Mouse (Mus musculus): ENCODE measurements around the gene Med13l. TPM values are rescaled to one million over a fixed set of nuclear protein-coding genes. Genes with fewer than 3 reads are reported as not detected.
A peak's percentile ranks its signal among the peaks of the same experiment; 100 is the strongest.

Gene Med13l
- polyA plus RNA-seq, 1 experiment from 2014 or later = 10.2 TPM

DNA sequence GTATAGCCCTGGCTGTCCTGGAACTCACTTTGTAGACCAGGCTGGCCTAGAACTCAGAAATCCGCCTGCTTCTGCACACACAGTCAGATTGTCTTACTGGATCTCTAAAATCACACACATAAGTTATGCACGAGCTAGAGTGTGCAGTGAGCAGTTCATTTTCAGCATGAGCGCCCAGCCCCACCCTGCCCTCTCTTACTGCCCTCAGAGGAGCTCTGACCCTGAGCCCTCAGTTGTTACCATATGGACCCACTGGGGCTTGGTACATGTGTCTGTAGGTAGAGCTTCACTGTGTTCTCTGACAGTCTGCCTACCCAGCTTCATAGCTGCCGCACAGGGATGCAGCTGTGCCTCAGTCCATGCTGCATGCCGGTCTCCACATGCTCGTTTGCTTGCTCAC, 15.4 kb downstream of the Med13l start:
- Histone ChIP-seq H3K36me3 (no peaks in the 10 kb centered on the region), H3K27me3 (peaks cover 11% of the 10 kb centered on the region; the same call in 1 of the 2 replicates), H3K9ac (no peak overlapping the region), H3K4me1 (peaks cover 42% of the 10 kb centered on the region), H3K4me3 (replicated peaks) (no peak overlapping the region), H3K4me2 (no peak overlapping the region), H3K27ac (no peak overlapping the region), H3K9me3 (replicated peaks) (no peaks in the 10 kb centered on the region)
- WGBS = 57% methylated on average over 6 of the region's 6 CpGs
- ATAC-seq (replicated peaks; ENCODE audit: low FRiP score) = 0 out of 2 replicates have a peak, but pooled peaks have one; percentile 62

DNA sequence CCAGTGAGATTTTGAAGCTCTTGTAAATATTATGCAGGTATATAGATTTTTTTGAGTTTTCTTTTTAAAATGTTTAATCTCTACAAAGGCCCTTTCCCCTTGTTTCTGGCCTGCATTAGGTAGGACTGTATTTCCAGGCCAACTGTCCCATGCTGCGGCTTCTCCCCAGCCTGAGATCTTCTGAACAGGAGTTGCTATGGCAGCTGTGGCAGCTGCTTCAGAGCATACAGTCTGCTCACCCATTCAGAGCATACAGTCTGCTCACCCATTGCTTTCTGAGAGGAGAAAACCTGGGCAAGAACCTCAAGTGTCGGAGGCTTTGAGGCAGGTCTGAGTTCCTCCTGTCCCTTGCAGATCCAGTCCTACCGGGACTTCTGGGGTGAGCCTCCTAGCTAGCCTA, 16.3 kb downstream of the Med13l start:
- peaks cover 36% of the 10 kb centered on the region for H3K4me1 ChIP-seq
- no peak overlapping the region for H3K9ac ChIP-seq
- no peak overlapping the region for H3K4me3 ChIP-seq (replicated peaks)
- ATAC-seq (replicated peaks; ENCODE audit: low FRiP score) = no peak
- no peak overlapping the region for H3K4me2 ChIP-seq
- H3K27ac ChIP-seq = no peak overlapping the region
- H3K36me3 ChIP-seq = no peaks in the 10 kb centered on the region
- H3K27me3 ChIP-seq = peaks cover 11% of the 10 kb centered on the region; the same call in 1 of the 2 replicates
- no peaks in the 10 kb centered on the region for H3K9me3 ChIP-seq (replicated peaks)
- 62% methylated on average over 3 of the region's 3 CpGs for WGBS

DNA sequence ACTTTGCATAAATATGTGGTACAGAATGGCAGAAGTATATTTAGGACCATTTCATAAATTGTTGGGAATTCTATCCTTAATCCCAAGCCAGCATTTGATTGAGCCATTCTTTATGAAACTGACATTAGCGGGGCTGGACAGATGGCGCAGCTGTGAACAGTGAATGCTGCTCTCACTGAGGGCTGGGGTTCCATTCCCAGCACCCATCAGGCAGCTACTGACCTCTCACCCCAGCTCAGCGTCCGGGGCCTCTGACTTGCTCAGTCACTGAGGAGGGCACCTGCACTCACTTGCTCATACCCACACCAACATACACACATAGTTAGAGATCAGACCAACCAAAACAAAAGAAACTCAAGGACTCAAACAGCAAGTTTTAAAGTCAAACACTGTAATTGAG, 24.9 kb downstream of the Med13l start:
- H3K4me1 ChIP-seq = peaks cover 42% of the 10 kb centered on the region
- H3K9ac ChIP-seq = no peak overlapping the region
- H3K27ac ChIP-seq = no peak overlapping the region
- H3K4me2 ChIP-seq = no peak overlapping the region
- no peak for ATAC-seq (replicated peaks; ENCODE audit: low FRiP score)
- no peaks in the 10 kb centered on the region for H3K9me3 ChIP-seq (replicated peaks)
- H3K4me3 ChIP-seq (replicated peaks) = no peak overlapping the region
- 63% methylated on average over 4 of the region's 4 CpGs for WGBS
- 0 out of 2 replicates have a peak, but pooled peaks cover 3% of the 10 kb centered on the region for H3K27me3 ChIP-seq
- no peaks in the 10 kb centered on the region for H3K36me3 ChIP-seq

DNA sequence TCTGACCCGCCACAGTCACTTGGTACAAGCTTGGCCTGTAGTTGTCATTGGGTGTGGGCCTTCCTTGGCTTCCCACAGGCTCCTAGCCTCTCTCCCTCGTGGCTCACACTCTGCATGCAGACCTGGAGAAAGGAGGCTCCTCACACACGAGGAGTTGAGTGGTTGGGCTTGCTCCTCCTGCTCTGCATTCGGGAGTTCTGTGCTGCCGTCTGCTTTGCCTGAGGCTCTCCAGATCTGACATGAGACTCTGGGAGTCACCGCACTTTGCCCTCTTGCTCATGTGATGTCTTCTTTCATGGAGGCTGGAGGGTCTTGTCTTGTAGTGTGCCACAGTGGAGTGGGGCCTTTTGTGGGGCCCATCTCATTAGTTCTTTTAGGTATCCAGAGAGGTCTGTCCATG, 26.1 kb downstream of the Med13l start:
- no peak for ATAC-seq (replicated peaks; ENCODE audit: low FRiP score)
- H3K36me3 ChIP-seq = no peaks in the 10 kb centered on the region
- H3K27me3 ChIP-seq = 0 out of 2 replicates have a peak, but pooled peaks cover 3% of the 10 kb centered on the region
- no peak overlapping the region for H3K4me3 ChIP-seq (replicated peaks)
- H3K9me3 ChIP-seq (replicated peaks) = no peaks in the 10 kb centered on the region
- H3K4me1 ChIP-seq = peaks cover 54% of the 10 kb centered on the region
- H3K27ac ChIP-seq = no peak overlapping the region
- no peak overlapping the region for H3K4me2 ChIP-seq
- 41% methylated on average over 6 of the region's 6 CpGs for WGBS
- no peak overlapping the region for H3K9ac ChIP-seq

DNA sequence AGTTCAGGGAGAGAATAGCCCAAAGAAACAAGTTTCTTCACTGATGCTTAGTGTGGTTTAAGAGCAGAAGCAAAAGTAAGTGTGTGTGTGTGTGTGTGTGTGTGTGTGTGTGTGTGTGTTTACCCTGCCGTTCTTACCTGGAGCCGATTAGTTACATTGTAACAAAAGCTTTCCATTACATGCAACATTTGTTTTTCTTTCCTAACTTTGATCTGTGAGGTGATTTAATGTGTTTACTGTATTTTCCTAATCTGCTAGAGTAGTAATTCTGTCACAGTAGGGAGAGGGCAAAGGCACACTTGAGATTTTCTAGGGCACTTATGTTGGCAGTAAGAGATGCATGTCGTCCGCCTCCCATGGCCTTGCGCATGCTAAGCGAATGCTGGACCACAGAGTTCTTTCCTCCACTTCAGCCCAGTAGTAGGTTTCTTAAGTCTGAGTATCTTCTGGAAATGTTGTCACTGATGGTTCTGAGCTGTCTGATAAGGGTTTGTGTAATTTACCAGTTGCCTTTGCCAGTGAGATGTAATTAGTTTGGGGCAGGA, 28.0 kb downstream of the Med13l start:
- no peak overlapping the region for H3K4me3 ChIP-seq (replicated peaks)
- H3K4me2 ChIP-seq = no peak overlapping the region
- H3K27ac ChIP-seq = no peak overlapping the region
- no peak overlapping the region for H3K9ac ChIP-seq
- WGBS = 41% methylated on average over 6 of the region's 6 CpGs
- ATAC-seq (replicated peaks; ENCODE audit: low FRiP score) = no peak
- H3K9me3 ChIP-seq (replicated peaks) = no peaks in the 10 kb centered on the region
- peaks cover 66% of the 10 kb centered on the region for H3K4me1 ChIP-seq
- 0 out of 2 replicates have a peak, but pooled peaks cover 3% of the 10 kb centered on the region for H3K27me3 ChIP-seq
- H3K36me3 ChIP-seq = no peaks in the 10 kb centered on the region

DNA sequence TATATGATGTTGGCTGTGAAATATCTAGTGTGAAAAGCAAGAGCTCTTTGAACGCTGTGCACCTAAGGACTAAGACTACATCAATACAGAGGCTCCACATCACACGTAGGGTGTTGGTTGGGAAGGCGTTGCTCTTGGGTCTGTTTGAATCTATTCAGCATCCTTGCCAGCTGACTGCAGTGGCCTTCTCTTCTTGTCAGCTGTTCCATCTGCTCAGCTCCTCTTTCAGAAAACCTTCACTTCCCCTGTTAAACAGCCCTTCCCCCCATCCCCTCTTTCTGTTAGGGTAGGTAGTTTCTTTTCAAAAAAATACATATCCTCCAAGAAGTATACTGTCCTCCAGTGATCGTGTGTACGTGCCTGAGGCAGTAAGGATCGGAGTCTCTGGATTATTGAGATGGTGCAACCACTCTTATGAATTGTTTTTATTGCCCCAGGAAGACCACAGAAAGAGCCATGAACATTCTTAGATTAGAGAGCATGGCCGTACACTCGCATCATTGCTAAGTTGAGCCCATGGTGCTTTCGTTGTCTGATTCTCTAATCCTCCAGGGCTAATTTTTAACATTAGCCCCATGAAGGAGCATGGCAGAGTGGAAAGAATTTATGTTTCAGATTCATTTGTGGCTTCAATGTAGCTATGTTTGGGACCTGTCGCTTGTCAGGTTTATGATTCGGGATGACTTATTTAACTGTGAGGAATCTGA, 28.9 kb downstream of the Med13l start:
- ATAC-seq (replicated peaks; ENCODE audit: low FRiP score) = no peak
- no peaks in the 10 kb centered on the region for H3K9me3 ChIP-seq (replicated peaks)
- H3K9ac ChIP-seq = no peak overlapping the region
- 71% methylated on average over 11 of the region's 11 CpGs for WGBS
- no peaks in the 10 kb centered on the region for H3K36me3 ChIP-seq
- H3K27ac ChIP-seq = no peak overlapping the region
- 0 out of 2 replicates have a peak, but pooled peaks cover 3% of the 10 kb centered on the region for H3K27me3 ChIP-seq
- no peak overlapping the region for H3K4me3 ChIP-seq (replicated peaks)
- no peak overlapping the region for H3K4me2 ChIP-seq
- H3K4me1 ChIP-seq = peaks cover 65% of the 10 kb centered on the region

DNA sequence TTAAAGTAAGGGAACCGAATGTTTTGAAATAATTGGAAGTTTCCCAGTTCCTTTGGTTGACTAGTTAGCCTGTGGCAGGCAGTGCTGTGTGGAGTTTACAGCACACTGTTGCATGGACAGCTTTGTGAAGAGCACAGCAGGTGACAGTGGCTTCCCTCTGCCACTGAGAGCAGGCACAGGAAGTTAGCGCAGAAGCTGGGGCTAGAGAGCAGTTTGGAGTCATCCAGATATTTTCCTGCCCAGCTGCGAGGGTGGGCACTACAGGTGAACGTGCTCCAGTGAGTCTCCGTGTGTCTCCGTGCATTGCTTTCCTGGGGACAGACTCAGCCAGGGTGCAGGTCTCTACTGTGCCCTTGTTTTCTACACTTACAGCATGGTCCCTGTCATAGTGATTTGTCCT, 30.4 kb downstream of the Med13l start:
- H3K9ac ChIP-seq = no peak overlapping the region
- WGBS = 55% methylated on average over 6 of the region's 6 CpGs
- H3K27me3 ChIP-seq = 0 out of 2 replicates have a peak, but pooled peaks cover 3% of the 10 kb centered on the region
- H3K27ac ChIP-seq = no peak overlapping the region
- H3K36me3 ChIP-seq = 0 out of 2 replicates have a peak, but pooled peaks cover 4% of the 10 kb centered on the region
- no peak for ATAC-seq (replicated peaks; ENCODE audit: low FRiP score)
- H3K4me1 ChIP-seq = peaks cover 72% of the 10 kb centered on the region
- H3K4me2 ChIP-seq = no peak overlapping the region
- no peak overlapping the region for H3K4me3 ChIP-seq (replicated peaks)
- H3K9me3 ChIP-seq (replicated peaks) = no peaks in the 10 kb centered on the region

DNA sequence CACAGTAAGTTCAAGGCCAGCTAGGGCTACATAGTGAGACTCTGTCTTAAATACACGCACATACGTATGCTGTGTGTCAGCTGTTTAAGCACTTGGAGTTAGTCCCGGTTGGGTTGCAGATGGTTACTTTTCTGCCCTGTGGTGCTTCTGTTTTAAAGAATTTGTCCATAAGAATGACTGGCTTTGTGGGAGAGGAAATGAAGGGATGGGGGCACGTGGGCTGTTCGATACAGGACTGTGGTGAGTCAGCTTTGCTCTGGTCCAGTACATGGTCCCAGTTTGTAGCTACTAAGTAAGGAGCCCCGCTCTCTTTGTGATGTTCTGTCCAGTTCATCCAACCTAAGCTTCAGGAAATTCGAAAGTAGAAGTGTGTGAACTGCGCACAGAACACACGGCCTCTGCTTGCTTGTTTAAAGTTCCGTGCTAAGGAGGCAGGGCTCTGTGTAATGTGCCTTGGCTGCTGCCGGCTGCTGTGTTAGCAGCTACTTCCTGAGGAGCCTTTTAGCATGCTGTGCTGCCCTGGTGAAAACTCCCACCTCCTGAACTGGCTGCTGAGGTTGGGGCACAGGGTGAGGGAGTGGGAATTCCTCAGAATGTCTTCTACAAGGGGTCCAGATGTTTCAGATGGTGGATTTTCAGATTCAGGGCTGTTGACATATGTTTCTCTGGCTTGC, 31.5 kb downstream of the Med13l start:
- Histone ChIP-seq H3K4me3 (replicated peaks) (no peak overlapping the region), H3K9ac (no peak overlapping the region), H3K36me3 (0 out of 2 replicates have a peak, but pooled peaks cover 4% of the 10 kb centered on the region), H3K4me1 (peaks cover 65% of the 10 kb centered on the region), H3K27me3 (no peaks in the 10 kb centered on the region), H3K27ac (peak overlapping the region; percentile 38), H3K4me2 (peak overlapping the region; percentile 38), H3K9me3 (replicated peaks) (no peaks in the 10 kb centered on the region)
- ATAC-seq (replicated peaks; ENCODE audit: low FRiP score) = 0 out of 2 replicates have a peak, but pooled peaks have one; percentile 26
- WGBS = 27% methylated on average over 11 of the region's 11 CpGs

DNA sequence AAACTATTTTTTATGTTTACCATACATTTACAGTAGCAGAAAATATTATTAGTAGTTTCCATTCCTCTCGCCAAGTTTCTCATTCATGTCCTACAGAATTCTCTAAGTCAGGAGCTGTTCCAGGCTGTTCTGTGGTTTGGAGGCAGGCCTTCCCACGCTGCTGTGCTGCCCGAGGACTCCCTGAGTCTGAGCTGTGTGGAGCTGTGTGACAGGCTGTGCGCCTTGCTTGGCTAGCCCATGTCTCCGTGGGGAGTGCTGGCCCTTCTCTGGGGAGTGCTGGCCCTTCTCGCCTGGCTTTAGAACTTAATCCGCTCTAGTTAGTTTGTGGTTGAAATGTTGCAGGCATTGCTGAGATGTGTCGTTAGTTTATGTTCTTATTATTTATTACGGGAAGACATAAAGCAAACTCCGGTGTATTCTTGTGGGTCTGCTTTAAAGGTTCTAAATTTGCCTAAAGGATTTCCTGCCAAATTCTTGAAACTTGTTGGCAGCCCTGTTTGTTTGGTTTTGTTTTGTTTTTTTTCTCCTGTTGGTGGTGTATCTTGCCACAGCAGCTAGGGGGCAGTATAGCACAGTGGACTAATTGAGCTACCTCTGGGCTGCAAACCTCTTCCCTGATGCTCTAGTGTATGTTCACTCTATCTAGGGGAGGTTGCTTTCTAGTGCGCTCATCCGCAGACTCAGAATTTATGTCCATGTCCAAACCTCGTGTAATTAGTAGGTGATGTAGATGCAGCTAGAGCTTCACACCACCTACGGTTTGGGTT, 34.2 kb downstream of the Med13l start:
- Histone ChIP-seq H3K4me1 (peaks cover 54% of the 10 kb centered on the region), H3K4me3 (replicated peaks) (no peak overlapping the region), H3K9ac (no peak overlapping the region), H3K27me3 (no peaks in the 10 kb centered on the region), H3K36me3 (0 out of 2 replicates have a peak, but pooled peaks cover 4% of the 10 kb centered on the region), H3K4me2 (no peak overlapping the region), H3K9me3 (replicated peaks) (no peaks in the 10 kb centered on the region), H3K27ac (peak overlapping the region; percentile 72; the same call in 1 of the 2 replicates)
- ATAC-seq (replicated peaks; ENCODE audit: low FRiP score) = peak; percentile 59; the same call in 1 of the 2 replicates
- 46% methylated on average over 14 of the region's 14 CpGs for WGBS

DNA sequence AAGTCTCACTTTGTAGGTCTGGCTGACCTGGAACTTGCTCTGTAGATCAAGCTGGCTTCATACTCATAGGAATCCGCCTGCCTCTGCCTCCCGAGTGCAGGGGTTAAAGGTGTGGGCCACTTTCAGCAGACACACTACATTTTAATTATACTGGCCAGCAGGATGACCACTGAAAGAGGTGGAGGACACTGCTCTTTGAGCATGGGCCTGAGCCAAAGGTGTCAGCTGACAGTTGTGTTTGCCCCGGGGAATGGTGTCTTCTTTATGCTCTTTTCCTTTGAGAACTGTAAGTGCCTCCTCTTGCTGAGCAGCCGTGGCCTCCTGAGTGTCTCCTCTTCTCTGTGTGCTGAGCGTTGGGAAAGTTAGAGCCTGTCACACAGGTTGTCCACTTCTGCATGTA, 35.4 kb downstream of the Med13l start:
- no peak overlapping the region for H3K4me3 ChIP-seq (replicated peaks)
- H3K4me2 ChIP-seq = no peak overlapping the region
- H3K9me3 ChIP-seq (replicated peaks) = no peaks in the 10 kb centered on the region
- H3K9ac ChIP-seq = no peak overlapping the region
- no peak for ATAC-seq (replicated peaks; ENCODE audit: low FRiP score)
- H3K36me3 ChIP-seq = 0 out of 2 replicates have a peak, but pooled peaks cover 4% of the 10 kb centered on the region
- no peak overlapping the region for H3K27ac ChIP-seq
- WGBS = 78% methylated on average over 5 of the region's 5 CpGs
- H3K27me3 ChIP-seq = no peaks in the 10 kb centered on the region
- H3K4me1 ChIP-seq = peaks cover 45% of the 10 kb centered on the region

DNA sequence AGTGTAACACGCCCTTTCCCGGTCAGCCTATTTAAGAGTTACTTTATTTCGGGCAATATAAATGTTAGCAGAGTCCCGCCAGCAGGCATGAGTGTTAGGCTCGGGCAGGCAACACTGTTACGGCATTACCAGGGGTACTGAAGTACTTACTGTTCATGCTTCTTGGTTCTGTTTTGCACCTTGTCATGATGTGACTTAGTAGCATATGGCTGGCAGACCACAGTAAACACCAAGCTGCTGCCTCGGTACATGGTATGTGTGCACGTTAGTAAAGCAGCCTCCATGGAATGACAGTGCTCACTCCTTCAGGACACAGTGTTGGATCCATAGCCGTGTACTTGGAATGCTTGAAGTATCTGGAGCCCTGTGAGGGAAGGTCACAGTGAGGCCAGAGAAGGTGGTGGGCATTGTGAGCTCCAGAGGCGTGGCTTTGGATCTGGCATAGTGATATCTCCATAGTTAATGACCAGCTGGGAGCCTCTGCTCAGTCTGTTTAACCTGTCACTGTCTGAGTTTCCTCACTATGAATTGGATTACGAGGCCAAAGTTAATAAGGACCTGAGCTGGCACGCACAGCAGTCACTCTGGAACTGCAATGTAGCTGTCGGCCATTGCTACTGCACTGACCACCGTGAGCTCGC, 36.1 kb downstream of the Med13l start:
- no peak overlapping the region for H3K4me3 ChIP-seq (replicated peaks)
- no peaks in the 10 kb centered on the region for H3K27me3 ChIP-seq
- H3K4me1 ChIP-seq = peaks cover 38% of the 10 kb centered on the region
- no peak overlapping the region for H3K27ac ChIP-seq
- H3K9ac ChIP-seq = no peak overlapping the region
- H3K9me3 ChIP-seq (replicated peaks) = no peaks in the 10 kb centered on the region
- H3K36me3 ChIP-seq = 0 out of 2 replicates have a peak, but pooled peaks cover 4% of the 10 kb centered on the region
- no peak overlapping the region for H3K4me2 ChIP-seq
- no peak for ATAC-seq (replicated peaks; ENCODE audit: low FRiP score)
- WGBS = 71% methylated on average over 15 of the region's 15 CpGs

Data from kidney, embryonic 15.5 days (tissue).